ENCODE assay signal across 11 mouse cellular contexts in the genomic region with DNA sequence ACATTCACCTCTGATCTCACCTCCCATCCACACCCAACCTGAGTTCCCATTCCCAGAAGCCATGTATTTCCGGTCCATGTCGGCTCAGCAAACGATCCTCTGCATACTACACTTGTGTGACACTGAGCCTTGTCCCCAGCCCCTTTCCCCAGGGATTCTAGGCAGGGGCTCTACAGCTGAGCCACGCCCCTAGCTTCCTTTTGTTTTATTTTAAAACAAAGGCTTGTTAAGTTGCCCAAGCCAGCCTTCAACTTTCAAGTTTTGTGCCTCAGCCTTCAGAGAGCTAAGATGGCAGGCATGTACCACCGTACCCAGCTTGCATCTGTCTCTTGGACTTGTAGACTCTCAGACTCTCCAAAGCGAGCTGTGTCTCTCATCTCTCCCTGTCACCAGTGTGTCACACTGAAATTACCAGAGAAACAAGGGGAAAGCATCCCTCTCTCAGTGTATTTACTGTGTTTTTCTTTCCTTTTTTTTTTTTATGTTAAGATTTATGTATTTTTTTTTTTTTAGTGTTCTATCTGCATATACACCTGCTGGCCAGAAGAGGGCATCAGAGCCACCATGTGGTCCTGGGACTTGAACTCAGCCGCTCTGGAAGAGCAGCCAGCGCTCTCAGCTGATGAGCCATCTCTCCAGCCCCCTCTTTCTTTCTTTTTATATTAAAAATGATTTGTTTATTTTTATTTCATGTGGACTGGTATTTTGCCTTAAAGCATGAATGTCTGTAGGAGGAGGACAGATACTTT. TPM values are rescaled to one million over a fixed set of nuclear protein-coding genes. Genes with fewer than 3 reads are reported as not detected.
DNase-seq lines count a peak whose midpoint lies in the region; ATAC-seq and TF ChIP-seq lines count a peak whose summit lies in the region.
"Had no signal": no experiment of that assay in that cellular context is flagged by ENCODE, and none has a peak within 500 bp of the region (broad histone marks: within the 10 kb centered on the region; RNA-seq: fewer than 3 reads in every experiment).

No protein-coding gene starts in this region.

- H3K9ac ChIP-seq in intestine, postnatal 0 days (ENCODE audit: low read depth, low read length) = no peak overlapping the region
- H3K9ac ChIP-seq in intestine, embryonic 16.5 days (ENCODE audit: low read depth, low read length) = no peak overlapping the region
- H3K9ac ChIP-seq in hindbrain, embryonic 14.5 days = no peak overlapping the region

- H3K27me3 ChIP-seq in intestine, postnatal 0 days (replicated peaks; ENCODE audit: control insufficient read depth, insufficient read depth, low read length) = no peaks in the 10 kb centered on the region
- H3K27me3 ChIP-seq in intestine, embryonic 16.5 days (replicated peaks; ENCODE audit: control insufficient read depth, insufficient read depth, low read length) = peaks cover 5% of the 10 kb centered on the region; the same call in 1 of the 2 replicates
- no peaks in the 10 kb centered on the region for H3K27me3 ChIP-seq in thymus, adult 2 months (ENCODE audit: control insufficient read depth, insufficient read depth, low read length)
- no peaks in the 10 kb centered on the region for H3K27me3 ChIP-seq in hindbrain, embryonic 14.5 days (ENCODE audit: control insufficient read depth, insufficient read depth, low read length)

- TF ChIP-seq POLR2A in thymus, adult 2 months (IDR thresholded peaks at IDR 0.05; ENCODE audit: control insufficient read depth, extremely low read depth, insufficient read depth, low read length, poor library complexity) = no peak

- peak; percentile 67 for TF ChIP-seq CTCF in intestine, postnatal 0 days (IDR thresholded peaks at IDR 0.05; ENCODE audit: low read depth)
- 0 out of 2 replicates have a peak, but pooled peaks have one; percentile 17 for TF ChIP-seq CTCF in thymus, adult 2 months (IDR thresholded peaks at IDR 0.05; ENCODE audit: borderline replicate concordance, control insufficient read depth, extremely low read depth, insufficient read depth, low read length, poor library complexity)

- ATAC-seq in intestine, postnatal 0 days = no peak
- no peak for ATAC-seq in intestine, embryonic 16.5 days
- ATAC-seq in common myeloid progenitor, adult 5-6 weeks (replicated peaks; ENCODE audit: low read depth, poor library complexity, severe bottlenecking) = peak; percentile 64
- no peak for ATAC-seq in hindbrain, embryonic 14.5 days (ENCODE audit: low FRiP score)
- ATAC-seq: forebrain, embryonic 16.5 days had no signal

- H3K9me3 ChIP-seq in intestine, postnatal 0 days (ENCODE audit: control insufficient read depth) = no peaks in the 10 kb centered on the region
- no peaks in the 10 kb centered on the region for H3K9me3 ChIP-seq in intestine, embryonic 16.5 days (ENCODE audit: control insufficient read depth, low read length)
- H3K9me3 ChIP-seq in hindbrain, embryonic 14.5 days (ENCODE audit: control insufficient read depth, low read length) = no peaks in the 10 kb centered on the region
- H3K9me3 ChIP-seq: midbrain, embryonic 10.5 days had no signal

- no peaks in the 10 kb centered on the region for H3K36me3 ChIP-seq in intestine, postnatal 0 days (ENCODE audit: control insufficient read depth, insufficient read depth)
- no peaks in the 10 kb centered on the region for H3K36me3 ChIP-seq in intestine, embryonic 16.5 days (ENCODE audit: control insufficient read depth, insufficient read depth, low read length)
- no peaks in the 10 kb centered on the region for H3K36me3 ChIP-seq in thymus, adult 2 months (ENCODE audit: control insufficient read depth, insufficient read depth, low read length)
- H3K36me3 ChIP-seq in hindbrain, embryonic 14.5 days (replicated peaks; ENCODE audit: control insufficient read depth, insufficient read depth) = 0 out of 2 replicates have a peak, but pooled peaks cover 5% of the 10 kb centered on the region
- H3K36me3 ChIP-seq: midbrain, embryonic 10.5 days had no signal

- no peaks in the 10 kb centered on the region for H3K4me1 ChIP-seq in intestine, postnatal 0 days (replicated peaks; ENCODE audit: control insufficient read depth, insufficient read depth, low read length)
- no peaks in the 10 kb centered on the region for H3K4me1 ChIP-seq in intestine, embryonic 16.5 days (ENCODE audit: control insufficient read depth, insufficient read depth, low read length)
- H3K4me1 ChIP-seq in thymus, adult 2 months (replicated peaks; ENCODE audit: control insufficient read depth, insufficient read depth, low read length) = no peaks in the 10 kb centered on the region
- no peaks in the 10 kb centered on the region for H3K4me1 ChIP-seq in hindbrain, embryonic 14.5 days (replicated peaks; ENCODE audit: control insufficient read depth, insufficient read depth, low read length)

- no peak overlapping the region for H3K4me3 ChIP-seq in intestine, postnatal 0 days (ENCODE audit: low read depth, low read length)
- H3K4me3 ChIP-seq in intestine, embryonic 16.5 days (ENCODE audit: low read length) = no peak overlapping the region
- H3K4me3 ChIP-seq in thymus, adult 2 months (ENCODE audit: control insufficient read depth, insufficient read depth, low read length) = no peak overlapping the region
- no peak overlapping the region for H3K4me3 ChIP-seq in hindbrain, embryonic 14.5 days (replicated peaks; ENCODE audit: low read length)
- H3K4me3 ChIP-seq: midbrain, embryonic 10.5 days had no signal

- H3K27ac ChIP-seq in intestine, postnatal 0 days (ENCODE audit: low read depth, low read length) = no peak overlapping the region
- H3K27ac ChIP-seq in intestine, embryonic 16.5 days (ENCODE audit: low read length) = no peak overlapping the region
- H3K27ac ChIP-seq in thymus, adult 2 months (ENCODE audit: control insufficient read depth, insufficient read depth, low read length) = no peak overlapping the region
- no peak overlapping the region for H3K27ac ChIP-seq in hindbrain, embryonic 14.5 days
- H3K27ac ChIP-seq: midbrain, embryonic 10.5 days had no signal

- no peak overlapping the region for H3K4me2 ChIP-seq in intestine, postnatal 0 days (replicated peaks; ENCODE audit: low read depth)
- H3K4me2 ChIP-seq in intestine, embryonic 16.5 days (ENCODE audit: low read depth, low read length) = no peak overlapping the region
- no peak overlapping the region for H3K4me2 ChIP-seq in hindbrain, embryonic 14.5 days (replicated peaks)

- DNase-seq in thymus, adult 2 months = no peak
- DNase-seq in thymus, postnatal 25 days = no peak
- DNase-seq in thymus, postnatal 4 days = peak; percentile 54
- no peak for DNase-seq in hindbrain, embryonic 14.5 days (ENCODE audit: low spot score)
- no peak for DNase-seq in adrenal gland, adult 8-10 months
- DNase-seq: kidney, adult 9 months had no signal

- 43% methylated on average over 8 of the region's 8 CpGs for WGBS in intestine, postnatal 0 days
- WGBS in intestine, embryonic 16.5 days = 42% methylated on average over 8 of the region's 8 CpGs
- WGBS in thymus, adult 2 months = 48% methylated on average over 8 of the region's 8 CpGs
- WGBS in hindbrain, embryonic 14.5 days = 44% methylated on average over 8 of the region's 8 CpGs

RNA-seq across cellular contexts. Expression of a gene that starts 7.7 kb away (rescaled TPM):
- 3.7 and 4.1 TPM in 2 replicates for polyA plus RNA-seq in intestine, postnatal 0 days (2015; fragmentation: Nextera tagmentation; extraction: Ambion mirVana)
- polyA plus RNA-seq in intestine, embryonic 16.5 days (2015; fragmentation: Nextera tagmentation; extraction: Ambion mirVana) = 6.7 and 7.8 TPM in 2 replicates
- 0.51 and 0.93 TPM in 2 replicates for polyA plus RNA-seq in thymus, adult 2 months (2012; rRNA removed)
- not detected in 2 replicates for total RNA-seq in common myeloid progenitor, adult 5-6 weeks (2017)
- polyA plus RNA-seq in hindbrain, embryonic 14.5 days (2014; fragmentation: Nextera tagmentation; extraction: Ambion mirVana) = 185 and 207 TPM in 2 replicates
- total RNA-seq in adrenal gland, adult 8-10 months (2022) = 1 to 10 TPM in 1 of 4 experiments, under 1 TPM in 3; 0.42 to 1.1 (median 0.71) TPM

Comparison
In these comparisons a context has a peak if more than half of its experiments do, and no peak if none do; other contexts are left out.
1. RNA of a gene that starts 7.7 kb away (polyA plus RNA-seq): 185 to 207 TPM in hindbrain, embryonic 14.5 days; 6.7 to 7.8 TPM in intestine, embryonic 16.5 days, 3.7 to 4.1 TPM in intestine, postnatal 0 days and 0.51 to 0.93 TPM in thymus, adult 2 months; every median in the first group is over 10 times any median in the second.